Mouse (Mus musculus) liver, embryonic 11.5 days (tissue): Measurements from ENCODE around the gene Hnrnpr. TPM values are rescaled to one million over a fixed set of nuclear protein-coding genes. Genes with fewer than 3 reads are reported as not detected.
A peak's percentile ranks its signal among the peaks of the same experiment; 100 is the strongest.

ENCODE experiments used
- ATAC-seq: fragments of 200-750 bp; cut with Nextera tagmentation; replicated peaks from 2 replicates; pipeline ENCODE4 v1.8.0; 2017; ENCODE audit warnings: moderate number of reproducible peaks, mild to moderate bottlenecking, moderate TSS enrichment, moderate library complexity; ENCODE audit not compliant: low FRiP score
- DNase-seq: peaks from one replicate; pipeline ENCODE4 v3.0.0-alpha.2; 2017; ENCODE audit warnings: low spot score
- H3K27ac ChIP-seq: fragments of 300-500 bp; sonication (generic); 2 replicates; pipeline ENCODE4 v1.5.1; 2014; ENCODE audit warnings: mild to moderate bottlenecking, low read depth, low read length, control low read depth
- H3K27me3 ChIP-seq: fragments of 300-500 bp; sonication (generic); replicated peaks from 2 replicates; pipeline ENCODE4 v1.6.1; 2014; ENCODE audit warnings: low read length, mixed read lengths; ENCODE audit not compliant: control insufficient read depth, insufficient read depth
- H3K36me3 ChIP-seq: fragments of 300-500 bp; sonication (generic); 2 replicates; pipeline ENCODE4 v1.6.1; 2014; ENCODE audit warnings: mild to moderate bottlenecking, low read length, moderate library complexity, mixed read lengths; ENCODE audit not compliant: control insufficient read depth, insufficient read depth
- H3K4me1 ChIP-seq: fragments of 300-500 bp; sonication (generic); replicated peaks from 2 replicates; pipeline ENCODE4 v1.6.1; 2014; ENCODE audit warnings: low read length, mixed read lengths; ENCODE audit not compliant: control insufficient read depth, insufficient read depth
- H3K4me2 ChIP-seq: fragments of 300-500 bp; sonication (generic); 2 replicates; pipeline ENCODE4 v1.6.1; 2014; ENCODE audit warnings: mild to moderate bottlenecking, control low read depth, moderate library complexity
- H3K4me3 ChIP-seq: fragments of 300-500 bp; sonication (generic); 2 replicates; pipeline ENCODE4 v1.5.1; 2014; ENCODE audit warnings: low read depth, low read length, control low read depth
- H3K9ac ChIP-seq: fragments of 300-500 bp; sonication (generic); 2 replicates; pipeline ENCODE4 v1.6.1; 2014; ENCODE audit warnings: low read depth, low read length, control low read depth
- H3K9me3 ChIP-seq: fragments of 300-500 bp; sonication (generic); 2 replicates; pipeline ENCODE4 v1.6.1; 2016; ENCODE audit warnings: low read length, inconsistent platforms, mixed read lengths; ENCODE audit not compliant: control insufficient read depth
- WGBS: fragments of 180-500 bp; shearing (Covaris S2); extraction: QIAGEN DNeasy Blood & Tissue Kit; methylation state at CpG from one replicate; pipeline ENCODE4 v1.1.7; 2014; 5-methylcytosine and 5-hydroxymethylcytosine counted together
- polyA plus RNA-seq: library from polyadenylated mRNA; unstranded; fragments of >200 nt; fragmentation: Nextera tagmentation; extraction: Ambion mirVana; gene quantifications from 2 replicates; pipeline ENCODE4 v1.2.1, GENCODE M21; 2014

The Hnrnpr gene
- polyA plus RNA-seq, 1 experiment from 2014 or later: 101 TPM

- H3K4me2 ChIP-seq: no peak overlapping the region
- no peaks in the 10 kb centered on the region for H3K9me3 ChIP-seq
- 71% methylated on average over 4 of the region's 4 CpGs for WGBS
- H3K27ac ChIP-seq: no peak overlapping the region
- H3K4me3 ChIP-seq: no peak overlapping the region
- ATAC-seq (no peak), DNase-seq (no peak)
- H3K4me1 ChIP-seq: no peaks in the 10 kb centered on the region
- peaks cover 29% of the 10 kb centered on the region for H3K36me3 ChIP-seq
- H3K9ac ChIP-seq: no peak overlapping the region
- no peaks in the 10 kb centered on the region for H3K27me3 ChIP-seq
These were observed 26.4 kb downstream of the Hnrnpr start for GRCm38 (mm10) chr4:136337129-136337528.

- peaks cover 13% of the 10 kb centered on the region; the same call in 1 of the 2 replicates for H3K36me3 ChIP-seq
- H3K27me3 ChIP-seq: no peaks in the 10 kb centered on the region
- 81% methylated on average over 6 of the region's 6 CpGs for WGBS
- no peaks in the 10 kb centered on the region for H3K9me3 ChIP-seq
- H3K27ac ChIP-seq: no peak overlapping the region
- ATAC-seq (no peak), DNase-seq (no peak)
- H3K4me3 ChIP-seq: no peak overlapping the region
- H3K4me2 ChIP-seq: no peak overlapping the region
- no peaks in the 10 kb centered on the region for H3K4me1 ChIP-seq
- no peak overlapping the region for H3K9ac ChIP-seq
These were observed 38.9 kb downstream of the Hnrnpr start for GRCm38 (mm10) chr4:136349616-136350015.

GRCm38 (mm10) chr4:136357026-136357425, 46.3 kb downstream of the Hnrnpr start:
- Histone ChIP-seq H3K27me3 (no peaks in the 10 kb centered on the region), H3K4me2 (no peak overlapping the region), H3K9ac (no peak overlapping the region), H3K9me3 (no peaks in the 10 kb centered on the region), H3K4me3 (no peak overlapping the region), H3K27ac (no peak overlapping the region), H3K4me1 (no peaks in the 10 kb centered on the region), H3K36me3 (peaks cover 11% of the 10 kb centered on the region; the same call in 1 of the 2 replicates)
- ATAC-seq: no peak
- DNase-seq: no peak
- 76% methylated on average over 6 of the region's 6 CpGs for WGBS

GRCm38 (mm10) chr4:136357429-136357828, 46.7 kb downstream of the Hnrnpr start:
- DNase-seq (no peak), ATAC-seq (no peak)
- Histone ChIP-seq H3K4me2 (no peak overlapping the region), H3K27me3 (no peaks in the 10 kb centered on the region), H3K4me3 (no peak overlapping the region), H3K27ac (no peak overlapping the region), H3K36me3 (peaks cover 11% of the 10 kb centered on the region; the same call in 1 of the 2 replicates), H3K9me3 (no peaks in the 10 kb centered on the region), H3K4me1 (no peaks in the 10 kb centered on the region), H3K9ac (0 out of 2 replicates have a peak overlapping the region, but pooled peaks have one; percentile 9)
- WGBS: 95% methylated on average over 4 of the region's 4 CpGs

- Histone ChIP-seq H3K4me1 (no peaks in the 10 kb centered on the region), H3K9ac (no peak overlapping the region), H3K27me3 (no peaks in the 10 kb centered on the region), H3K36me3 (no peaks in the 10 kb centered on the region), H3K27ac (no peak overlapping the region), H3K9me3 (no peaks in the 10 kb centered on the region), H3K4me2 (no peak overlapping the region), H3K4me3 (no peak overlapping the region)
- WGBS: 59% methylated on average over 4 of the region's 4 CpGs
- ATAC-seq (no peak), DNase-seq (no peak)
These were observed 57.1 kb downstream of the Hnrnpr start for GRCm38 (mm10) chr4:136367856-136368255.

GRCm38 (mm10) chr4:136369727-136370126, 59.0 kb downstream of the Hnrnpr start:
- Histone ChIP-seq H3K9me3 (no peaks in the 10 kb centered on the region), H3K4me3 (no peak overlapping the region), H3K27me3 (no peaks in the 10 kb centered on the region), H3K4me2 (no peak overlapping the region), H3K27ac (no peak overlapping the region), H3K9ac (no peak overlapping the region), H3K4me1 (no peaks in the 10 kb centered on the region), H3K36me3 (no peaks in the 10 kb centered on the region)
- DNase-seq: no peak
- no peak for ATAC-seq
- 3% methylated on average over 3 of the region's 3 CpGs for WGBS

- DNase-seq: no peak
- H3K4me2 ChIP-seq: no peak overlapping the region
- H3K27ac ChIP-seq: no peak overlapping the region
- H3K36me3 ChIP-seq: no peaks in the 10 kb centered on the region
- H3K4me3 ChIP-seq: no peak overlapping the region
- no peak overlapping the region for H3K9ac ChIP-seq
- 67% methylated on average over 14 of the region's 14 CpGs for WGBS
- no peaks in the 10 kb centered on the region for H3K4me1 ChIP-seq
- H3K9me3 ChIP-seq: no peaks in the 10 kb centered on the region
- ATAC-seq: no peak
- H3K27me3 ChIP-seq: no peaks in the 10 kb centered on the region
These were observed 62.9 kb downstream of the Hnrnpr start for GRCm38 (mm10) chr4:136373494-136374181.

- 88% methylated on average over 5 of the region's 5 CpGs for WGBS
These were observed 66.3 kb downstream of the Hnrnpr start for GRCm38 (mm10) chr4:136377001-136377400.

GRCm38 (mm10) chr4:136383052-136383451, 72.3 kb downstream of the Hnrnpr start:
- Histone ChIP-seq H3K36me3 (no peaks in the 10 kb centered on the region), H3K9me3 (no peaks in the 10 kb centered on the region), H3K27ac (no peak overlapping the region), H3K4me2 (no peak overlapping the region), H3K4me1 (no peaks in the 10 kb centered on the region), H3K27me3 (no peaks in the 10 kb centered on the region), H3K4me3 (no peak overlapping the region), H3K9ac (no peak overlapping the region)
- no peak for ATAC-seq
- no peak for DNase-seq
- WGBS: 72% methylated on average over 5 of the region's 5 CpGs

More at GRCm38 (mm10) chr4:136377001-136377400, 66.3 kb downstream of the Hnrnpr start:
- Histone ChIP-seq H3K27me3 (no peaks in the 10 kb centered on the region), H3K9me3 (no peaks in the 10 kb centered on the region), H3K27ac (no peak overlapping the region), H3K4me3 (no peak overlapping the region), H3K9ac (no peak overlapping the region), H3K4me2 (no peak overlapping the region), H3K4me1 (no peaks in the 10 kb centered on the region), H3K36me3 (no peaks in the 10 kb centered on the region)
- no peak for ATAC-seq
- DNase-seq: no peak
